ENCODE assay signal across 7 mouse cellular contexts in genomic region chr11:22631606-22632313, GRCm38 (mm10).
DNase-seq lines count a peak whose midpoint lies in the region; ATAC-seq and TF ChIP-seq lines count a peak whose summit lies in the region.

No protein-coding gene starts in this region.

- in situ Hi-C loops in ES-E14 (cut with MboI; ENCODE audit: low sequenced_read_pairs in 2 of 2, unreplicated experiment in 2 of 2): loop anchor here in 1 of 2 experiments (10.0 kb wide), 1 partner anchor 333 kb away; no protein-coding TSS in a partner anchor

- no peaks in the 10 kb centered on the region for H3K36me3 ChIP-seq in ES-E14 (ENCODE audit: control insufficient read depth, insufficient read depth, low read length, poor library complexity, severe bottlenecking)
- no peaks in the 10 kb centered on the region for H3K36me3 ChIP-seq in embryonic facial prominence, embryonic 10.5 days (replicated peaks)
- H3K36me3 ChIP-seq in liver, embryonic 14.5 days (replicated peaks; ENCODE audit: control insufficient read depth, insufficient read depth, low read depth): no peaks in the 10 kb centered on the region

- TF ChIP-seq CTCF in liver, embryonic 14.5 days (IDR thresholded peaks at IDR 0.05; ENCODE audit: low read depth): peak; percentile 36; the same call in 1 of the 2 replicates

- 20% methylated on average over 6 of the region's 6 CpGs for WGBS in embryonic facial prominence, embryonic 10.5 days
- WGBS in liver, embryonic 14.5 days (ENCODE audit: insufficient replicate concordance): 12% methylated on average over 6 of the region's 6 CpGs

- peaks cover 5 to 17% of the 10 kb centered on the region in 2 experiments; a peak in 2 of 4 replicates for H3K4me1 ChIP-seq in ES-E14 (ENCODE audit: control insufficient read depth in 2 of 2, insufficient read depth in 2 of 2, low read length in 2 of 2, poor library complexity in 1 of 2)
- H3K4me1 ChIP-seq in embryonic facial prominence, embryonic 10.5 days: peaks cover 25% of the 10 kb centered on the region
- H3K4me1 ChIP-seq in liver, embryonic 14.5 days (replicated peaks; ENCODE audit: control insufficient read depth in 2 of 2, insufficient read depth in 2 of 2, low read length in 1 of 2): peaks cover 0 to 2% of the 10 kb centered on the region in 2 experiments; a peak in 1 of 4 replicates

- no peaks in the 10 kb centered on the region for H3K9me3 ChIP-seq in ES-E14 (ENCODE audit: control insufficient read depth, insufficient read depth, low read depth, low read length)
- H3K9me3 ChIP-seq in embryonic facial prominence, embryonic 10.5 days: no peaks in the 10 kb centered on the region
- no peaks in the 10 kb centered on the region for H3K9me3 ChIP-seq in liver, embryonic 14.5 days (ENCODE audit: control insufficient read depth, low read length)

- TF ChIP-seq EP300 in liver, embryonic 14.5 days (IDR thresholded peaks at IDR 0.05; ENCODE audit: low read depth): no peak

- no peak overlapping the region; the same call in 1 of the 2 replicates for H3K4me2 ChIP-seq in liver, embryonic 14.5 days (ENCODE audit: low read depth)

- no peak for ATAC-seq in liver, embryonic 14.5 days (ENCODE audit: insufficient read depth)
- ATAC-seq in neutrophil, adult 5-6 weeks (ENCODE audit: extremely low read depth, insufficient number of reproducible peaks, low FRiP score, poor library complexity, severe bottlenecking): peak; percentile 74

- H3K9ac ChIP-seq in ES-E14 (ENCODE audit: insufficient read depth, low read depth, low read length, poor library complexity, severe bottlenecking): no peak overlapping the region
- H3K9ac ChIP-seq in liver, embryonic 14.5 days (replicated peaks): no peak overlapping the region

- no peaks in the 10 kb centered on the region for H3K27me3 ChIP-seq in embryonic facial prominence, embryonic 10.5 days (replicated peaks; ENCODE audit: low read depth, poor library complexity, severe bottlenecking)
- H3K27me3 ChIP-seq in liver, embryonic 14.5 days (ENCODE audit: control insufficient read depth, insufficient read depth, low read length): no peaks in the 10 kb centered on the region

- DNase-seq in B cell, adult 2 months: peak; percentile 36 to 37
- DNase-seq in ES-E14 (ENCODE audit: low read depth, low spot score): no peak
- peak; percentile 67 for DNase-seq in embryonic facial prominence, embryonic 10.5 days (ENCODE audit: low spot score)
- DNase-seq in heart, postnatal 4 days: peak; percentile 28
- peak in 1 of 3 experiments; percentile 9 for DNase-seq in liver, embryonic 14.5 days (ENCODE audit: low read depth in 3 of 3, low spot score in 3 of 3)
- DNase-seq in left cerebral cortex, adult 18-20 months (ENCODE audit: low spot score in 2 of 2): no peak

- H3K27ac ChIP-seq in ES-E14 (ENCODE audit: insufficient read depth, low read depth, low read length, poor library complexity, severe bottlenecking): no peak overlapping the region
- H3K27ac ChIP-seq in embryonic facial prominence, embryonic 10.5 days (replicated peaks): peak overlapping the region; percentile 57; the same call in 1 of the 2 replicates
- H3K27ac ChIP-seq in liver, embryonic 14.5 days: no peak overlapping the region

- no peak overlapping the region for H3K4me3 ChIP-seq in ES-E14 (ENCODE audit: insufficient read depth in 1 of 2, low read depth in 1 of 2, low read length in 2 of 2, poor library complexity in 1 of 2, severe bottlenecking in 1 of 2)
- no peak overlapping the region for H3K4me3 ChIP-seq in embryonic facial prominence, embryonic 10.5 days
- no peak overlapping the region for H3K4me3 ChIP-seq in liver, embryonic 14.5 days (ENCODE audit: insufficient read depth in 1 of 2, low read depth in 2 of 2, low read length in 2 of 2)

TF ChIP-seq in ES-E14, 5 proteins besides CTCF, POLR2A, EP300 and RAD21:
- TF ChIP-seq ZC3H11A (IDR thresholded peaks at IDR 0.05; ENCODE audit: borderline replicate concordance, low read depth, low read length) (peak; percentile 91), HCFC1 (IDR thresholded peaks at IDR 0.05; ENCODE audit: borderline replicate concordance, insufficient read depth, low read length) (no peak)

Comparison
In these comparisons a context has a peak if more than half of its experiments do, and no peak if none do; other contexts are left out.
1. DNase-seq: peak in B cell, adult 2 months (2 of 2), embryonic facial prominence, embryonic 10.5 days (single experiment) and heart, postnatal 4 days (single experiment); none in ES-E14 (single experiment) and left cerebral cortex, adult 18-20 months (0 of 2).